Mouse (Mus musculus) stomach, postnatal 0 days (tissue): ENCODE measurements around the gene Crybb2.

Experiments used
- CTCF ChIP-seq: IDR thresholded peaks from 2 replicates; pipeline ENCODE4 v1.5.1; 2016; ENCODE audit warnings: antibody characterized with exemption, low read depth, mild to moderate bottlenecking, moderate library complexity
- EP300 ChIP-seq: optimal IDR thresholded peaks from 2 replicates; pipeline ENCODE3; 2016; ENCODE audit warnings: antibody characterized with exemption

- TF ChIP-seq CTCF, result no peak
- TF ChIP-seq EP300, result no peak
Observed at GRCm38 (mm10) chr5:113087465-113087864, 17.5 kb upstream of the Crybb2 start.
